Mouse (Mus musculus) intestine, postnatal 0 days (tissue): Measurements from ENCODE around the gene Tstd2. TPM values are rescaled to one million over a fixed set of nuclear protein-coding genes. Genes with fewer than 3 reads are reported as not detected.

Experiments used
- ATAC-seq: fragments of 200-750 bp; cut with Nextera tagmentation; 2 replicates; pipeline ENCODE4 v1.8.0; 2017; ENCODE audit warnings: mild to moderate bottlenecking, moderate TSS enrichment, moderate library complexity
- H3K27ac ChIP-seq: fragments of 300-500 bp; sonication (generic); 2 replicates; pipeline ENCODE4 v1.5.1; 2014; ENCODE audit warnings: mild to moderate bottlenecking, low read depth, low read length, moderate library complexity
- H3K27me3 ChIP-seq: fragments of 300-500 bp; sonication (generic); replicated peaks from 2 replicates; pipeline ENCODE4 v1.6.1; 2014; ENCODE audit warnings: low read length, mixed read lengths; ENCODE audit not compliant: control insufficient read depth, insufficient read depth
- H3K36me3 ChIP-seq: fragments of 300-500 bp; sonication (generic); 2 replicates; pipeline ENCODE4 v1.6.1; 2014; ENCODE audit warnings: mild to moderate bottlenecking, moderate library complexity; ENCODE audit not compliant: control insufficient read depth, insufficient read depth
- H3K4me1 ChIP-seq: fragments of 300-500 bp; sonication (generic); replicated peaks from 2 replicates; pipeline ENCODE4 v1.6.1; 2014; ENCODE audit warnings: antibody characterized with exemption, low read length, mixed read lengths; ENCODE audit not compliant: control insufficient read depth, insufficient read depth
- H3K4me2 ChIP-seq: fragments of 300-500 bp; sonication (generic); replicated peaks from 2 replicates; pipeline ENCODE4 v1.6.1; 2014; ENCODE audit warnings: low read depth, mild to moderate bottlenecking, moderate library complexity
- H3K4me3 ChIP-seq: fragments of 300-500 bp; sonication (generic); 2 replicates; pipeline ENCODE4 v1.5.1; 2014; ENCODE audit warnings: low read depth, low read length
- H3K9ac ChIP-seq: fragments of 300-500 bp; sonication (generic); 2 replicates; pipeline ENCODE4 v1.6.1; 2014; ENCODE audit warnings: mild to moderate bottlenecking, low read depth, low read length
- H3K9me3 ChIP-seq: fragments of 300-500 bp; sonication (generic); 2 replicates; pipeline ENCODE4 v1.6.1; 2016; ENCODE audit warnings: mixed run types; ENCODE audit not compliant: control insufficient read depth
- CTCF ChIP-seq: sonication (generic); IDR thresholded peaks from 2 replicates; pipeline ENCODE4 v1.5.1; 2016; ENCODE audit warnings: low read depth, mild to moderate bottlenecking, control low read depth, antibody characterized with exemption, moderate library complexity
- WGBS: fragments of 180-500 bp; shearing (Covaris S2); extraction: QIAGEN DNeasy Blood & Tissue Kit; methylation state at CpG from one replicate; pipeline ENCODE4 v1.1.7; 2014; 5-methylcytosine and 5-hydroxymethylcytosine counted together
- polyA plus RNA-seq: library from polyadenylated mRNA; unstranded; fragments of >200 nt; fragmentation: Nextera tagmentation; extraction: Ambion mirVana; gene quantifications from 2 replicates; pipeline ENCODE4 v1.2.1, GENCODE M21; 2015

Tstd2 gene
- polyA plus RNA-seq, 1 experiment from 2014 or later = 10.4 TPM

GRCm38 (mm10) chr4:46116544-46117175, 21.8 kb downstream of the Tstd2 start:
- Histone ChIP-seq H3K4me3 (no peak overlapping the region), H3K4me1 (no peaks in the 10 kb centered on the region), H3K9me3 (no peaks in the 10 kb centered on the region), H3K27me3 (no peaks in the 10 kb centered on the region), H3K4me2 (no peak overlapping the region), H3K36me3 (peaks cover 67% of the 10 kb centered on the region), H3K9ac (no peak overlapping the region), H3K27ac (no peak overlapping the region)
- no peak for ATAC-seq
- TF ChIP-seq CTCF = no peak
- 84% methylated on average over 10 of the region's 10 CpGs for WGBS

GRCm38 (mm10) chr4:46115308-46115707, 23.2 kb downstream of the Tstd2 start:
- no peaks in the 10 kb centered on the region for H3K27me3 ChIP-seq
- no peak overlapping the region for H3K27ac ChIP-seq
- H3K4me1 ChIP-seq = no peaks in the 10 kb centered on the region
- H3K9me3 ChIP-seq = no peaks in the 10 kb centered on the region
- H3K4me2 ChIP-seq = no peak overlapping the region
- 79% methylated on average over 1 of the region's 1 CpGs for WGBS
- TF ChIP-seq CTCF = peak; percentile 18; the same call in 1 of the 2 replicates
- no peak overlapping the region for H3K9ac ChIP-seq
- peaks cover 63% of the 10 kb centered on the region for H3K36me3 ChIP-seq
- no peak for ATAC-seq
- H3K4me3 ChIP-seq = no peak overlapping the region

GRCm38 (mm10) chr4:46111361-46111760, 27.1 kb downstream of the Tstd2 start:
- H3K4me3 ChIP-seq = no peak overlapping the region
- no peak overlapping the region for H3K27ac ChIP-seq
- H3K4me2 ChIP-seq = no peak overlapping the region
- peaks cover 24% of the 10 kb centered on the region; the same call in 1 of the 2 replicates for H3K36me3 ChIP-seq
- ATAC-seq = no peak
- no peak overlapping the region for H3K9ac ChIP-seq
- no peaks in the 10 kb centered on the region for H3K27me3 ChIP-seq
- no peaks in the 10 kb centered on the region for H3K4me1 ChIP-seq
- H3K9me3 ChIP-seq = no peaks in the 10 kb centered on the region
- WGBS = 60% methylated on average over 3 of the region's 3 CpGs
- TF ChIP-seq CTCF = no peak

- Histone ChIP-seq H3K4me2 (no peak overlapping the region), H3K36me3 (peaks cover 16% of the 10 kb centered on the region; the same call in 1 of the 2 replicates), H3K9me3 (no peaks in the 10 kb centered on the region), H3K4me3 (no peak overlapping the region), H3K9ac (no peak overlapping the region), H3K27me3 (no peaks in the 10 kb centered on the region), H3K27ac (no peak overlapping the region), H3K4me1 (no peaks in the 10 kb centered on the region)
- ATAC-seq = no peak
- TF ChIP-seq CTCF = no peak
- 89% methylated on average over 8 of the region's 8 CpGs for WGBS
Measured at GRCm38 (mm10) chr4:46110084-46110483, 28.4 kb downstream of the Tstd2 start.

- no peaks in the 10 kb centered on the region for H3K4me1 ChIP-seq
- no peak overlapping the region for H3K9ac ChIP-seq
- no peaks in the 10 kb centered on the region for H3K27me3 ChIP-seq
- H3K36me3 ChIP-seq = no peaks in the 10 kb centered on the region
- no peak overlapping the region for H3K27ac ChIP-seq
- WGBS = 90% methylated on average over 10 of the region's 10 CpGs
- ATAC-seq = no peak
- no peak overlapping the region for H3K4me2 ChIP-seq
- TF ChIP-seq CTCF = no peak
- H3K9me3 ChIP-seq = no peaks in the 10 kb centered on the region
- H3K4me3 ChIP-seq = no peak overlapping the region
Measured at GRCm38 (mm10) chr4:46102078-46102769, 36.3 kb downstream of the Tstd2 start.

GRCm38 (mm10) chr4:46101211-46101711, 37.2 kb downstream of the Tstd2 start:
- H3K4me1 ChIP-seq = no peaks in the 10 kb centered on the region
- ATAC-seq = no peak
- H3K36me3 ChIP-seq = no peaks in the 10 kb centered on the region
- H3K4me2 ChIP-seq = no peak overlapping the region
- no peak overlapping the region for H3K9ac ChIP-seq
- H3K27me3 ChIP-seq = no peaks in the 10 kb centered on the region
- no peak overlapping the region for H3K4me3 ChIP-seq
- 22% methylated on average over 11 of the region's 14 CpGs for whole genome bisulfite sequencing
- no peaks in the 10 kb centered on the region for H3K9me3 ChIP-seq
- no peak for TF ChIP-seq CTCF
- H3K27ac ChIP-seq = no peak overlapping the region
